In the genomic region with DNA sequence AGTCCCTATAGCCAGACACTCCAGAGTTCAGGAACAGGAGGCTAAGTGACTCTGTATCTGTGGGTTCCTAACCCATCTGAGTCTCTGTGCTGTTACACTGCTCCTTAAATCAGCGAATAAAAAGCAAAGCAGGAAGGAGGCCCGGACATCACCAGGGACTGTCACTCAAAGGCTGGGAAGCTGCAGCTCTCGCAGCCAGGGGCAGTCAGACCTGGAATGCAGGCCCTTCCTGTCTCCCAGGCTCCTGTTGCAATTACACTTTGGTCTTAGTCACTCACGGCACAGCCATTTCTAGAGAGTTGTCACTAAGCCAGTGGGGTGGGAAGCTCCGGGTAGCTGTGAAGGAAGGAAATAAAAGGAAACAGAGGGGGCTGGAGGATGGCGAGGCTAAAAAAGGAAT, we compare ENCODE assay signal across 8 mouse cellular contexts. TPM values are rescaled to one million over a fixed set of nuclear protein-coding genes. Genes with fewer than 3 reads are reported as not detected.
DNase-seq lines count a peak whose midpoint lies in the region; ATAC-seq and TF ChIP-seq lines count a peak whose summit lies in the region.

No protein-coding gene starts in this region.

- peaks cover 52% of the 10 kb centered on the region for H3K4me1 ChIP-seq in forebrain, embryonic 15.5 days
- H3K4me1 ChIP-seq in hindbrain, embryonic 13.5 days (replicated peaks): peaks cover 67% of the 10 kb centered on the region
- H3K4me1 ChIP-seq in liver, postnatal 0 days (ENCODE audit: insufficient read depth): peaks cover 23% of the 10 kb centered on the region

- H3K4me2 ChIP-seq in forebrain, embryonic 15.5 days (replicated peaks): no peak overlapping the region
- H3K4me2 ChIP-seq in hindbrain, embryonic 13.5 days: no peak overlapping the region
- peak overlapping the region; percentile 18; the same call in 1 of the 2 replicates for H3K4me2 ChIP-seq in liver, postnatal 0 days (ENCODE audit: low read depth, low read length)

- no peak for TF ChIP-seq CTCF in liver, postnatal 0 days (IDR thresholded peaks at IDR 0.05; ENCODE audit: low read depth)

- H3K27ac ChIP-seq in forebrain, embryonic 15.5 days (replicated peaks): peak overlapping the region; percentile 25
- peak overlapping the region; percentile 66 for H3K27ac ChIP-seq in hindbrain, embryonic 13.5 days
- peak overlapping the region; percentile 67 for H3K27ac ChIP-seq in liver, postnatal 0 days (ENCODE audit: low read depth)

- no peak overlapping the region for H3K9ac ChIP-seq in forebrain, embryonic 15.5 days (replicated peaks)
- peak overlapping the region; percentile 24; the same call in 1 of the 2 replicates for H3K9ac ChIP-seq in hindbrain, embryonic 13.5 days
- 0 out of 2 replicates have a peak overlapping the region, but pooled peaks have one; percentile 11 for H3K9ac ChIP-seq in liver, postnatal 0 days (replicated peaks)

- no peak for ATAC-seq in forebrain, embryonic 15.5 days (replicated peaks)
- ATAC-seq in hindbrain, embryonic 13.5 days (ENCODE audit: low FRiP score): no peak
- no peak for ATAC-seq in liver, postnatal 0 days
- ATAC-seq in erythroblast, adult 5-6 weeks (replicated peaks; ENCODE audit: low FRiP score, poor library complexity, severe bottlenecking): no peak

- WGBS in forebrain, embryonic 15.5 days: 15% methylated on average over 6 of the region's 6 CpGs
- WGBS in hindbrain, embryonic 13.5 days: 10% methylated on average over 6 of the region's 6 CpGs
- WGBS in liver, postnatal 0 days (ENCODE audit: insufficient replicate concordance): 28% methylated on average over 6 of the region's 6 CpGs

- no peak overlapping the region for H3K4me3 ChIP-seq in forebrain, embryonic 15.5 days
- no peak overlapping the region for H3K4me3 ChIP-seq in hindbrain, embryonic 13.5 days
- H3K4me3 ChIP-seq in liver, postnatal 0 days (ENCODE audit: low read depth, low read length): no peak overlapping the region

- no peaks in the 10 kb centered on the region for H3K9me3 ChIP-seq in forebrain, embryonic 15.5 days
- H3K9me3 ChIP-seq in hindbrain, embryonic 13.5 days: no peaks in the 10 kb centered on the region
- no peaks in the 10 kb centered on the region for H3K9me3 ChIP-seq in liver, postnatal 0 days (ENCODE audit: low read length)

- peak; percentile 52 for DNase-seq in cerebellum, postnatal 10 days
- DNase-seq in cerebellum, adult 8-10 months: no peak
- peak; percentile 77 for DNase-seq in NIH3T3 (ENCODE audit: low read depth)
- DNase-seq in liver, postnatal 0 days: no peak
- DNase-seq in right cerebral cortex, postnatal 36 days (ENCODE audit: low spot score in 2 of 2): peak; percentile 52 to 76

- H3K27me3 ChIP-seq in forebrain, embryonic 15.5 days: no peaks in the 10 kb centered on the region
- no peaks in the 10 kb centered on the region for H3K27me3 ChIP-seq in hindbrain, embryonic 13.5 days
- H3K27me3 ChIP-seq in liver, postnatal 0 days (ENCODE audit: insufficient read depth, low read length): no peaks in the 10 kb centered on the region

- TF ChIP-seq EP300 in liver, postnatal 0 days (IDR thresholded peaks at IDR 0.05; ENCODE audit: low read depth): no peak

- H3K36me3 ChIP-seq in forebrain, embryonic 15.5 days: no peaks in the 10 kb centered on the region
- no peaks in the 10 kb centered on the region for H3K36me3 ChIP-seq in hindbrain, embryonic 13.5 days
- H3K36me3 ChIP-seq in liver, postnatal 0 days (replicated peaks; ENCODE audit: insufficient read depth, low read length): no peaks in the 10 kb centered on the region

RNA-seq across cellular contexts. Expression of a gene that starts 33.2 kb away (rescaled TPM):
- 22.1 and 23.4 TPM in 2 replicates for polyA plus RNA-seq in forebrain, embryonic 15.5 days (2015; fragmentation: Nextera tagmentation; extraction: Ambion mirVana)
- 28.7 and 30.9 TPM in 2 replicates for polyA plus RNA-seq in hindbrain, embryonic 13.5 days (2015; fragmentation: Nextera tagmentation; extraction: Ambion mirVana)
- 9.9 and 11.4 TPM in 2 replicates for polyA plus RNA-seq in liver, postnatal 0 days (2015; fragmentation: Nextera tagmentation; extraction: Ambion mirVana)
- total RNA-seq in erythroblast, adult 5-6 weeks (2015; ENCODE audit: low replicate concordance): 4.8 and 11.7 TPM in 2 replicates
- 17.1 and 19.5 TPM in 2 replicates for total RNA-seq in erythroblast, adult 5-6 weeks (2017; ENCODE audit: low replicate concordance)

Comparison
In these comparisons a context has a peak if more than half of its experiments do, and no peak if none do; other contexts are left out.
1. DNase-seq: peak in cerebellum, postnatal 10 days (2 of 2), NIH3T3 (single experiment) and right cerebral cortex, postnatal 36 days (2 of 2); none in cerebellum, adult 8-10 months (single experiment) and liver, postnatal 0 days (single experiment).
2. Peak in every context shown above with its lines, with median percentiles within 50 percentile points of each other: H3K27ac ChIP-seq.